Mouse (Mus musculus): Measurements from ENCODE around the gene H2-T3. TPM values are rescaled to one million over a fixed set of nuclear protein-coding genes. Genes with fewer than 3 reads are reported as not detected.
"Not testable (repeated sequence)": the region's sequence is repeated elsewhere in the genome, so short reads cannot be mapped to it uniquely, and the experiment has no call there.

The H2-T3 gene
- total RNA-seq, 2 experiments from 2014 or later = 0.18 to 0.27 TPM

DNA sequence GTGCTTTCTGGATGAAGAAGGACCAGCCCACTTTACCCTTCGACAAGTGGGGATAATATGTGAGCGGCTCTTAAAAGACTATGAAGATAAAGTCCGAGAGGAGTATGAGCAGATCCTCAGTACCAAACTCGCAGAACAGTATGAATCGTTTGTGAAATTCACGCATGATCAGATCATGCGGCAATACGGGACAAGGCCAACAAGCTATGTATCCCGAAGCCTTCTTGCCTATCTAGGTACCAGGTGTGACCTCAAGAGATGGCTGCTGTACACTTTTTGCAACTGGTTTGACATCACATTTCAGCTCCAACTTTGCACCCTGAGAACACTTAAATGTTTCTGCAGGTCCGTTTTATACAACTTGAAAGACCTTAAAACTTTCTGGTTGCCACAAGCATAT lies 10.6 kb downstream of the H2-T3 start:
- not testable (repeated sequence) for DNase-seq (ENCODE audit: low spot score in 2 of 2)

DNA sequence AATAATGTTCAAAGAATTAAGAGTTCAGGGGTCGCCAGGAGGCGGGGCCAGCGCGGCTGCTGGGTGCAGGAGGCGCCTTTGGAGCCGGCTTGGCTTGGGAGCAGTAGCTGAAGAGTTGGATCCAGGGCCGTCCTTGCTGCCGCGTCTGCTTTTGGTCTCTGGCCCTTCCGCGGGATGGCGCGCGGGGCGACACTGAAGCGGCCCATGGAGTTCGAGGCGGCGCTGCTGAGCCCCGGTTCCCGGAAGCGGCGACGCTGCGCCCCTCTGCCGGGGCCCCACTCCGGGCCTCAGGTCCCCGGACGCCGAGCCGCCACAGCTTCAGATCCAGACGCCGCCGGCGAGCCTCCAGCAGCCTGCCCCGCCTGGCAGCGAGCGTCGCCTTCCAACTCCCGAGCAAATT lies 11.1 kb downstream of the H2-T3 start:
- not testable (repeated sequence) for DNase-seq (ENCODE audit: low spot score in 2 of 2)

DNA sequence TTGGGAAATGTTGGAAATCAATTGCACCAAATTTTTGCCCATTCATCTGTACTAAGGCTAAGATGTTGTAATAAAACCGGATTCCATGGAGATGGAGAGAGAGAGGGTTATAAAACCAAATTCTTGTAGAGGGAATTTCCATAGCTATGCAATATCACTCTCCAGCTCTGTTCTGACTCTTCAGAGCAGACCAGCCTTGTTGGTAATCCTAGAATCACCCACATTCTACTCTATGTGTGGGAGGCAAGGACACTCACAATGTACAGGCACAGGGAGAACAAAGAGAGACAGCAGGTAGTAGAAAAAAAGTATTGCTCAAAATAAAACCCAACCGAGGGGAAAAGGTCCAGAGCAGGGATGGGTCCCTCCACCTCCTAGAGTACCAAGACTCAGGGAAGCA lies 14.0 kb downstream of the H2-T3 start:
- not testable (repeated sequence) for DNase-seq (ENCODE audit: low spot score in 2 of 2)

DNA sequence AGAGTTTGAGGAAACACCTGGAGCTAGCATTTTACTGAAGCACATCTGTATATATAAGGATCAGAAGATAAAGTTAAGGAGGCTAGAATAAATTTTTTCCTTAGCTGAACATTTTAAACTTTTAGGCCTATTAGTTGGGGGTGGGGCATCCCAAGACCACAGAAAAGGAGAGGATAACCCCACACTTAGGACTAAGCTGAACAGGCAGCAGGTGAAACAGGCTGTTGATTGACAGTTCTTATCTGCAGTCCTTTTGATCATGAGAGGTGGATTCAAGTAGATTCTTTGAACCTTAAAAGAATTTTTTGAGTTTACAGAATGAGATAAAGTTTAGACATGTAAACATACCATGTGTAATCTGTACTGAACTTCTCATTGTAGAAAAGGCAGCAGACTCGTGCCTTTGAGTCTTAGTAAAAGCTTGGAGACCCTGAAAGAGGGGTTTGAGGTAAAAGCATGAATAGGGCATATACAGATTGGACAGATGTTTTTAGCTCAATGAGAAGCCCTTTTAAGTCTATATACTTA lies 19.7 kb downstream of the H2-T3 start:
- no peak for DNase-seq (ENCODE audit: low spot score in 2 of 2)

DNA sequence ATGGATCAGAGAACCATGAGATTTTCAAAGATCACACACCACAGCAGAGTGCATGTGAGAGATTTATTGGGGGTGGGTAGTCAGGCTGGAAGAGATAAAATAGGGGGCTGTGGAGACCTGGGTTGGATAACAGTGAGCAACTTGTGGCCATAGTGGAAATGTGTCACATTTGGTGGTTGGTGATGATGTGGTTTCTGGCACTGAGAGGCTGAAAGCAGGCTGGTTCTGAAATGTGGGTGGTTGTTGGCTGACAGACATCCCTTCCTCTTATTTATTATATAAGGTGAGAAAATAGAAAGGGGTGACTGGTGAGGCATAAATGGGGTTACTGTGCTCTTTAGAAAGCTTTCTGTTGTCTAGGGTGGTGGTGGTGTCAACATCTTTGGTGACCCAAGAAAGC lies 20.3 kb downstream of the H2-T3 start:
- no peak for DNase-seq (ENCODE audit: low spot score in 2 of 2)

DNA sequence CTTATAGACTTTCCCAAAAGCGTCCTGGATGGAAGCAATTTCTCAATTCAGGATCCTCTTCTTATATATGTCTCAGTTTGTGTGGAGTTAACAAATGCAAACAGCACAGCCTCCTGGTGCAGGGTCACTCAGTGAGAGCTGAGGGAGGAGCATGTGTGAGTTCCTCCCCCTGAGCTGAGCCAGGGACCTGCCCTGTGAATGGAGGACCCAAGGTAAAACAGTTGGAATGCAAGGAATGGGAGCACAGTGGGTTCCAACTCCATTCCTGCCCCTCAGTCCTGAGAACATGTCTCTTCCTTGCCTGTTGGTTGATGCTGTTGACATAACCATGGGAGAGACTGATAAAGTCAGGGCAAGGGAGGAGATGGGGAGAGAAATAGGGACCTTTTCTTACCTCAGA lies 21.0 kb downstream of the H2-T3 start:
- DNase-seq (ENCODE audit: low spot score in 2 of 2) = not testable (repeated sequence)

DNA sequence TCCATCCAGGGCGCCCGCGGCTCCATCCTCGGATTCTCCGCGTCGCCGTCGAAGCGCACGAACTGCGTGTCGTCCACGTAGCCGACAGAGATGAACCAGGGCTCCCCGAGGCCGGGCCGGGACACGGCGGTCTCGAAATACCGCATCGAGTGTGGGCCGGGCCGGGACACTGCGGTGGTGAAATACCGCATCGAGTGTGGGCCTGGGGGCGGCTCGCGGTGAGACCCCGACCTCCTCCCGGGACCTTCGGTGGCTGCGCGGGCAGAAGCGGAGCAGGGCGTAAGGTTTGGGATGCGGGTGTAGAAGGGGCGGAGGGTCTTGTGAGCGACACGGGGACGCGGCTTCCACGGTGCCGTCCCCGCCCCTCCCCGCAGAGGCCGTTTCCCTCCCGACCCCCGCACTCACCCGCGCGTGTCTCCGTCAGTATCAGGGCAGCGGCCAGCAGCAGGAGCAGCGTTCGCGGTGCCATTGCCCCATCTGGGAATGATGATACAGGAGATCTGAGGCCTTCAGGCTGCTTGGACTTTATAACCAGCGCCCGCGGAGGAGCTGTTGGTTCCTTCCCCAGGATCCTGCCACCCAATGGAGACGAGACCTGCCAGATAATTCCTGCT lies 21.9 kb downstream of the H2-T3 start, which contains the start of gene Gm8909:
Gene Gm8909 (minus strand): TSS at position 499 of the 614 bp plus-strand sequence.
- DNase-seq (ENCODE audit: low spot score in 2 of 2) = no peak

DNA sequence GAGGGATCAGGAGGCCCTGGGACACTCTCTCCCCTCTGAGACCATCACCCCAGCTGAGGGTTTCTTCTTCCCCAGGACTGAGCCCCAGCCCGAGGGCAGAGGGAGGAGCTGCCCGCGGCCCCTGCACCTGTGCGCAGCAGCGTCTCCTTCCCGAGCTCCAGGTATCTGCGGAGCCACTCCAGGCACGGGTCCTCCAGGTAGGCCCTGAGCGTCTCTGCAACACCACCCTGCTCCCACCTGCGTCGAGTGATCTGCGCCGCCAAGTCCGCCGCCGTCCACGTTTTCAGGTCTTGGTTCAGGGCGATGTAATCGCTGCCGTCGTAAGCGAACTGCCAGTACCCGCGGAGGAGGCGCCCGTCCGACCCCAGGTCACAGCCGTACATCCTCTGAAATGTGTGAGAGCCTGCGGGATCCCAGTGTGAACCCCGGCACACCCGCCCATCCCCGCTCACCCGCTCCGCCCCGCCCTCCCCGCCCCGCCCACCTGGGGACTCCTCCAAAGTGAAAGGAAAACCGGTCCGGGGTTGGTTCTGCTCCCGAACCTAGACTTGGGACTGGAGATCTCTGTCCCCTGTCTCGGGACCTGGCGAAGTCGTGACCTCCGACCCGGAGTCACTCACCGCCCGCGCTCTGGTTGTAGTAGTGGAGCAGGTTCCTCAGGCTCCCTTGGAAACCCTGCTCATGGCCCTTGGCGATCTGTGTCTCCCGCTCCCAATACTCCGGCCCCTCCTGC lies 22.6 kb downstream of the H2-T3 start:
- no peak for DNase-seq (ENCODE audit: low spot score in 2 of 2)

DNA sequence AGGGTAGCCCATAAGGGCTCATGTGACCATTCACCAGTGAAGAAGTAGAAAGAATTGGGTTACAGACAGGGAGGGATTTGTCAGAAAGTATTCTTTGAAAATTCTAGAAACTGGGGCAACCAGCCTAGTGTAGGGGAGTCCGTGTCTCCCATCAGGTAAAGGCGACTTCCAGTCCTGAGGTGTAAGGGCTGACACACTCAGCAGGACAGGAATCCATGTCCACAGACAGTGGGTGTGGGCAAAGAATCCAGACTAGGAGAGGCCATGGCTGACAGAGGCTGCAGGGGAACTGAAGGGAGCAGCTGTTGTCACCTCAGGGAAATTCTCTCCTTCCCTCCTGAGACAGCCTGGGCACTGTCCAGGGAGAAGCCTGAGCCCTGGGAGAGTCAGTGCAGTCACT lies 23.2 kb downstream of the H2-T3 start:
- not testable (repeated sequence) for DNase-seq (ENCODE audit: low spot score in 2 of 2)

DNA sequence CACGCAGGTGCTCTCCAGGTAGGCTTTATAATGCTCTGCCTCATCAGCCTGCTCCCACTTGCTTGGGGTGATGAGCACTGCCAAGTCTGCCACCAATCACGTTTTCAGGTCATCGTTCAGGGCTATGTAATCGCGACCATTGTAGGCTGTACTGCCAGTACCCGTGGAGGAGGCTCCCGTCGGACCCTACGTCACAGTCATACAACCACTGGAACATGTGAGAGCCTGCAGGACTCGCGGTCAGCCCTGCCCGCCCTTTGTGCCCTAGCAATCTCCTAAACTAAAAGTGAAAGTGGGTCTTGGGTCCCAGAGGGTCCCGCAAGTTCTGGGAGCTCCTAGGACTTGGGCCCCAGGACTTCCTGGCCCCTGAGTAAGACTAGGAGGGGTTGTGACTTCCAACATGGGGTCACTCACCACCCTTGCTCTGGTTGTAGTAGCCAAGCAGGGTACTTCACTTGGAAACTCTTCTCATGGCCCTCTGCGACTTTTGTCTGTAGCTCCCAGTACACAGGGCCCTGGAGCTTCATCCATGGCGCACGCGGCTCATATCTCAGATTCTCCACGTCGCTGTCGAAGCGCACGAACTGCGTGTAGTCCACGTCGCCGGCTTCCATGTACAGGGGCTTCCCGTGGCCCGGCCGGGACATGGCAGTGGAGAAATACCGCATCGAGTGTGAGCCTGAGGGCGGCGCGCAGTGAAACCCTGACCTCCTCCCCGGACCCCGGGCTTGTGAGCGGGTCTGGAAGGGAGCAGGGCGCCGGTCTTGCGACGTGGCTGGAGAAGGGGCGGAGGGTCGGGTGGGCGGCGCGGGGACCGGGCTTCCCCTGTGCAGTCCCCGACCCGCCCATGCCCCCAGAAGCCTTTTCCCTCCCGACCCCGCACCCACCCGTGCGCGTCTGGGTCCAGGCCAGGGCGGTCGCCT lies 28.7 kb downstream of the H2-T3 start:
- no peak for DNase-seq (ENCODE audit: low spot score in 2 of 2)

DNA sequence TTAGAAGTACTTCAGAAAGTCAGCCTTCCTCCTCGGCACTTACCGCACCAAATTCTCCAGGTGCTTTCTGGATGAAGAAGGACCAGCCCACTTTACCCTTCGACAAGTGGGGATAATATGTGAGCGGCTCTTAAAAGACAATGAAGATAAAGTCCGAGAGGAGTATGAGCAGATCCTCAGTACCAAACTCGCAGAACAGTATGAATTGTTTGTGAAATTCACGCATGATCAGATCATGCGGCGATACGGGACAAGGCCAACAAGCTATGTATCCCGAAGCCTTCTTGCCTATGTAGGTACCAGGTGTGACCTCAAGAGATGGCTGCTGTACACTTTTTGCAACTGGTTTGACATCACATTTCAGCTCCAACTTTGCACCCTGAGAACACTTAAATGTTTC lies 31.8 kb downstream of the H2-T3 start:
- DNase-seq (ENCODE audit: low spot score in 2 of 2) = not testable (repeated sequence)

DNA sequence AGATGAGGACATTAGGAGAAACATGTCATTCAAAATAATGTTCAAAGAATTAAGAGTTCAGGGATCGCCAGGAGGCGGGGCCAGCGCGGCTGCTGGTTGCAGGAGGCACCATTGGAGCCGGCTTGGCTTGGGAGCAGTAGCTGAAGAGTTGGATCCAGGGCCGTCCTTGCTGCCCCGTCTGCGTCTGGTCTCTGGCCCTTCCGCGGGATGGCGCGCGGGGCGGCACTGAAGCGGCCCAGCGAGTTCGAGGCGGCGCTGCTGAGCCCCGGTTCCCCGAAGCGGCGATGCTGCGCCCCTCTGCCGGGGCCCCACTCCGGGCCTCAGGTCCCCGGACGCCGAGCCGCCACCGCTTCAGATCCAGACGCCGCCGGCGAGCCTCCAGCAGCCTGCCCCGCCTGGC lies 32.3 kb downstream of the H2-T3 start:
- not testable (repeated sequence) for DNase-seq (ENCODE audit: low spot score in 2 of 2)

DNA sequence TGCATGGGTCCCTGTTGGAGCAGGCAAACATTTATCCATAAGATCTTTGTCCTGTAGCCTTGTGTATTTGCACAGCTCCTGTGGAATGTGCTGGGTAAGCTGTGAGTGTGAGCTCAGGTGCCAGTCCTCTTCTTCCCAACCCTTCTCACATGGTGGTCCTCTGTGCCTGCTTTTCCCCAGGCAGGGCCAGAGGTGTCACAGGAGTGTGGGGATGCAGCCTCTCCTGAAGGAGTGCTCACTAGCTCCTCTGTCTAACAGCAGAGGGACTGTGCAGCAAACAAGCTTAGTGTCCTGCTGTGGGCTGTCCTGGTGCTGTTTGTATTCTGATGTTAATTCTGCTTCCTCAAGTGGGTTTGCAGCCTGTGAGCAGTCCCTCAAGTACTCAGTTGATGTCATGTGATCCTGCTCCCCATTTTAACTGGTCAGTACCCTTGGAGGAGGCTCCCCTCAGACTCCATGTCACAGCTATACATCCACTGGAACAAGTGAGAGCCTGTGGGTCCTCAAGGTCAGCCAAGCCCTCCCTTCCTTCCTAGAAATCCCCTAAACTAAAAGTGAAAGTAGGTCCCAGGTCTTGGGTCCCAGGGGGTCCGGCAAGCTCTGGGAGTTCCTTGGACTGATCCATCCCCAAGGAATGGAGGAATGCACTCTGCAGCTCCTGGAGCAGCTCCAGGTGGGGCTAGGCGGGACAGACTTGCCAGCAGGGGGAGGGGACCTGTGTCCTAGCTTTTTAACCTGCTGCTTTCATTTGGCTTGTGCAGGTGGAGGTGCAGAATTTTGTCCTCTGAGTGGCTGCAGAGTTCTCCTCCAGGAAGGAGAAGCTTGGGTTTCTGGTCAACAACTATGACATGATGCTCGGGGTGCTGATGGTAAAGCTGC lies 35.6 kb downstream of the H2-T3 start:
- DNase-seq (ENCODE audit: low spot score in 2 of 2) = no peak

DNA sequence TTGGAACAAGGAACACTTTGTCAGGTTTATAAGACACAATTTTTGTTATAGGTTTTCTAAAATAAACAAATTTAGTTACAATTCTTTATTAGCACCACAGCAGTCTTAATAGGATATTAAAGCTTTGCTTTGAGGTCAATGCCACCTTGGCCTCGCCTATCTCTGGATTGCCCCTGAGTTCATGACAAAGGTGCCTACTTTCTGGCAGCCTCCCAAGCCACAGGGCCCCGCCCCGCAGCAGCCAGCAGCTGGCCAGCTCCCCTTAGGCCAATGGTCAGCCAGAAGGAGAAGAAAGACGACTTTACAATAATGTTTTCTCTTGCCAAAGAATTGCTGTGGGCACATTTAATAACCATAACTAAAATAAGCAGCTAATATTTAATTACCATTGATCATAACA lies 38.9 kb downstream of the H2-T3 start:
- DNase-seq (ENCODE audit: low spot score in 2 of 2) = not testable (repeated sequence)

DNA sequence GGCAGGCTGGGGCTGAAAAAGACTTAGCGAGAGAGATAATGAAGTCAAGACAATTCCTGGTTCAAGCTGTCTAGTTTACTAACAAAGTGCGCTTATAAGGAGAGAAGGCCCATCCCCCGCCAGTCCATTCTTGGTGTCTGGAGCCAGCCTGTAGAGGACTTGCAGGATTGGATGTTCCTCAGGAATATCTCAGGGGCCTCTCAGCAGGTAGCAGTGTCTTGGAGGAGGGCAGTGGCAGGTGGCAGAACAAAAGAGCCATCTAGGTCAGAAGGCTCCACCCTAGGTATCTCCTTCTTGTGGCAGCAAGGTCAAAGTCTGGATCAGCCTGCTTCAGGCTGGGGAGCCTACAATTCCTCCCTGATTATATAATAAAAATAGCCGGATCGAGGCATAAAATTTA lies 41.6 kb downstream of the H2-T3 start:
- not testable (repeated sequence) for DNase-seq (ENCODE audit: low spot score in 2 of 2)

DNA sequence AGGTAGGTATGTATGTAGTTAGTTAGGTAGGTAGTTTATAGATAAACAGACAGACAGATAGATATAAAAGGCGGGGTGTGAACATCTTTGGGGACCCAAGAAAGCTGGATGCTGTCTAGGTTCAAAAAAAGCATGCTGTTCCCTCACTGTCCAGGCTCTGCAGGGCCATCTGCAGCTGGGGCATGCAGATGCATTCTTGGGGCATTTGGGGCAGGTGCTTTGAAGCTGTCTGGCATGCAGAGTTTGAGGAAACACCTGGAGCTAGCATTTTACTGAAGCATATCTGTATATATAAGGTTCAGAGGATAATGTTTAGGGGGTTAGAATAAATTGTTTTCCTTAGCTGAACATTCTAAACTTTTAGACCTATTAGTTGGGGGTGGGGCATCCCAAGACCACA lies 43.1 kb downstream of the H2-T3 start:
- DNase-seq (ENCODE audit: low spot score in 2 of 2) = not testable (repeated sequence)

DNA sequence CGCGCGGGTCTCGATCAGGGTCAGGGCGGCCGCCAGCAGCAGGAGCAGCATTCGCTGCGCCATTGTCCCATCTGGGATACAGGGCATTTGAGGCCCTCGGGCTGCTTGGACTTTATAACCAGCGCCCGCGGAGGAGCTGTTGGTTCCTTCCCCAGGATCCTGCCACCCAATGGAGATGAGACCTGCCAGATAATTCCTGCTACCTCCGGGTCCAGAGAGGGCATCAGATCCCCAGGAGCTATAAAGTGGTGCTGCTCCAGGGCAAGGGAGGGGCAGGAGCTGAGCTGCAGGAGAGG lies 44.3 kb downstream of the H2-T3 start:
- DNase-seq (ENCODE audit: low spot score in 2 of 2) = not testable (repeated sequence)

DNA sequence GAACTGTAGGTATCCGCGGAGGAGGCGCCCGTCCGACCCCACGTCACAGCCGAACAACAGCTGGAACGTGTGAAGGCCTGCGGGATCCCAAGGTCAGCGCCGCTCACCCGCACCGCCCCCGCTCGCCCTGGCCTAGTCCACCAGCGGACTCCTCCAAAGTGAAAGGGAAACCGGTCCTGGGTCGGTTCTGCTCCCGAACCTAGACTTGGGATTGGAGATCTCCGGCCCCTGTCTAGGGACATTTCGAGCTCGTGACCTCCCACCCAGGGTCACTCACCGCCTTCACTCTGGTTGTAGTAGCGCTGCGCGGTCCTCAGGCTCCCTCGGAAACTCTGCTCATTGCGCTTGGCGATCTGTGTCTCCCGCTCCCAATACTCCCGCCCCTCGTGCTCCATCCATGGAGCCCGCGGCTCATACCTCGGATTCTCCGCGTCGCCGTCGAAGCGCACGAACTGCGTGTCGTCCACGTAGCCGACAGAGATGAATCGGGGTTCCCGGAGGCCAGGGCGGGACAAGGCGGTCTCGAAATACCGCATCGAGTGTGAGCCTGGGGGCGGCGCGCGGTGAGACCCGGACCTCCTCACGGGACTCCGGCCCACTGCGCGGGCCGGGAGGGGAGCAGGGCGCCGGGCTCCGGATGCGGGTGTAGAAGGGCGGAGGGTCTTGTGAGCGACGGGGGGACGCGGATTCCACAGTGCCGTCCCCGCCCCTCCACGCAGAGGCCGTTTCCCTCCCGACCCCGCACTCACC lies 44.8 kb downstream of the H2-T3 start:
- DNase-seq (ENCODE audit: low spot score in 2 of 2) = peak in 1 of 2 experiments; percentile 16

DNA sequence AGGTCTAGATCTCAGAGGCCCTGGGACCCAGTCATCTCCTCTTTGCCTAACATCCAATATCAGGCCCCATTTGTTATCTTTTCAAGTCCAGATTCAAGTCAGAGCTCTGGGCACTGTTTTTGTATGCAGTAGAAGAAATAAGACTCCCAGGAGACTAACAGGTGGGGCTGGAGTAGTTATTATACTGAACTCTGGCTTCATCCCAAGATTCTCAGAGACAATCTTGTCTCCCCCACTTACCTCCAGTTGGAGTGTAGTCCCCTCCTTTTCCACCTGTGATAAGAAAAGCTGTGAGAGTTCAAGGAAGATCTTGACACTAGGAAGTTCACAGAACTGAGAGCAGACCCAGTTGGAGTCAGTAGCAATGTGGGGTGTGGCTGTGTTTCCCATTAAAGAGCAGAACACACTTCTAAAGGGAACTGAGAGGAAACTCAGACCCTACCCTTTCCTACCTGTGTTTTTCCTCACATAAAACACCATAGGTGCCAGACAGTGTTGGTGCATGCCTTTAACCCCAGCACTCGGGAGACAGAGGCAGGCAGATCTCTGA lies 53.7 kb downstream of the H2-T3 start:
- DNase-seq (ENCODE audit: low spot score in 2 of 2) = not testable (repeated sequence)
